Mouse (Mus musculus): ENCODE measurements at regions not wholly inside any gene's neighbourhood (a gene's known extent, or its start where the extent isn't known, plus 50 kb on each side); places are given as distances from the start of the nearest gene placed in this dataset.

DNA sequence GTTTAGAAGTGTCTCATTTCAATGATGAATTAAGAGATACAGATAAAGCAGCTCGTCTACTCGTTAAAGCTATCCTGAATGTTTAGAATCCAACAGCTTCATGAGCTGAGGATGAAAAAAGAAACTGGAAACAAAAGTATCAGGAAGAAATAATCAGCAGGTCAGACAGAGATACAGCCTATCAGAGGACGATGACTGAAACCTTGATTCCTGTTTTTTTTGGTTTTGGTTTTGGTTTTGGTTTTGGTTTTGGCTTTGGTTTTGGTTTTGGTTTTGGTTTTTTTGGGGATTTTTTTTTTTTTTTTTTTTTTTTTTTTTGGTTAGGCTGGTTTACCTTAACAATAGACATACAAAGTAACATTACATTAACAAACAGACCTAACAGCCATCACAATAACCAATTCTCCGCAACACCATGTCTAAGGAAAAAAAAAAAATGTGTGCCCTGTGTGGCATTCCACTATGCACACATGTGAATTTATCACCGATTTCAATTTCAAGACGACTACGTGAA, 66.9 kb upstream of the Pdha2 start:
- no peak for ATAC-seq
- no peak overlapping the region for H3K27ac ChIP-seq (ENCODE audit: low read depth, low read length)
- H3K9me3 ChIP-seq (replicated peaks; ENCODE audit: control insufficient read depth, low read length) = no peaks in the 10 kb centered on the region
- no peak for DNase-seq (ENCODE audit: low spot score)
- H3K4me1 ChIP-seq (ENCODE audit: control insufficient read depth, insufficient read depth, low read length) = no peaks in the 10 kb centered on the region
- H3K36me3 ChIP-seq (ENCODE audit: control insufficient read depth, insufficient read depth, low read length) = no peaks in the 10 kb centered on the region
- no peak overlapping the region for H3K4me2 ChIP-seq (ENCODE audit: low read length)
- H3K27me3 ChIP-seq (replicated peaks; ENCODE audit: control insufficient read depth, insufficient read depth, low read length) = no peaks in the 10 kb centered on the region
- no peak overlapping the region for H3K4me3 ChIP-seq (ENCODE audit: low read depth, low read length)
- no peak overlapping the region for H3K9ac ChIP-seq (ENCODE audit: low read length)
- WGBS = 74% methylated on average over 7 of the region's 7 CpGs

DNA sequence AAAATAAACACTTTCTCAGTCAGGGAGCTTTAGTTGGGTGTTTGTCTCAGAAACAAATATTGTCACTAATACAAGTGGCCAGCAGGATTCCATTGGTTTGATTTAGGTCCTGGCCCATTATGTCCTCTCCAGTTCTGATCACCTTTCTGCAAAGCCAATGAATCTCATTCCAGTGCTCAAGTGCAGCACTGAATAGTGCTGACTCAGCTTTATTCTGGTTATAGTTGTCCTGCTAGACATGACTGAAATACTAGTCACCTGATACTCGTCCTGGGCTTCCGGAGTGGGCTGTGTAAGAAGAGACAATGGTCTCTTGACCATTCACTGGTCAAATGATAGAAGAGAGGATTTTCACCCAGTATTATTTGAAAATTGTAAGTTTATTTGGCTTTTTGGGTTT, 81.6 kb upstream of the Pdha2 start:
- no peak overlapping the region for H3K4me3 ChIP-seq (ENCODE audit: low read depth, low read length)
- no peaks in the 10 kb centered on the region for H3K36me3 ChIP-seq (ENCODE audit: control insufficient read depth, insufficient read depth, low read length)
- WGBS = 83% methylated on average over 2 of the region's 2 CpGs
- H3K27me3 ChIP-seq (replicated peaks; ENCODE audit: control insufficient read depth, insufficient read depth, low read length) = no peaks in the 10 kb centered on the region
- no peak for ATAC-seq
- no peaks in the 10 kb centered on the region for H3K9me3 ChIP-seq (replicated peaks; ENCODE audit: control insufficient read depth, low read length)
- H3K27ac ChIP-seq (ENCODE audit: low read depth, low read length) = no peak overlapping the region
- H3K4me2 ChIP-seq (ENCODE audit: low read length) = no peak overlapping the region
- DNase-seq (ENCODE audit: low spot score) = no peak
- H3K4me1 ChIP-seq (ENCODE audit: control insufficient read depth, insufficient read depth, low read length) = no peaks in the 10 kb centered on the region
- no peak overlapping the region for H3K9ac ChIP-seq (ENCODE audit: low read length)

DNA sequence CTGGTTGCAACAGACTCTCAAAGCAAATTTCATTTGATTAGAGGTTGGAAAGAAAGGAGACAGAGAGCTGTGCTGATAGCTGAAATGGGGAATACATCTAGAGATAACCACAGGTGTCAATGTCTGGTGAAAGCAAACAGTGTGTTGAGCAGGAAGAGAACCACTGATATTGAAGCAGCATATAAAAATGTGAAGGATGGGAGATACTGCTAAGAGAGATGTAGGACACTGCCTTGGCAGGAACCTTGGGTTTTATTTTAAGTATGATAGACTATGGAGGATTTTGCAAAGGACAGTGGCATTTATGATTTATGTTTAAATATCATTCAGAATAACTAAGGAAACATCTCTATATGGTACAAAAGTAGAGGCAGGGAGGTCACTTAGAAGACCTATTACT, 84.7 kb upstream of the Pdha2 start:
- no peaks in the 10 kb centered on the region for H3K27me3 ChIP-seq (replicated peaks; ENCODE audit: control insufficient read depth, insufficient read depth, low read length)
- ATAC-seq = no peak
- H3K36me3 ChIP-seq (ENCODE audit: control insufficient read depth, insufficient read depth, low read length) = no peaks in the 10 kb centered on the region
- no peak overlapping the region for H3K9ac ChIP-seq (ENCODE audit: low read length)
- H3K9me3 ChIP-seq (replicated peaks; ENCODE audit: control insufficient read depth, low read length) = no peaks in the 10 kb centered on the region
- H3K4me2 ChIP-seq (ENCODE audit: low read length) = no peak overlapping the region
- H3K4me3 ChIP-seq (ENCODE audit: low read depth, low read length) = no peak overlapping the region
- H3K4me1 ChIP-seq (ENCODE audit: control insufficient read depth, insufficient read depth, low read length) = no peaks in the 10 kb centered on the region
- DNase-seq (ENCODE audit: low spot score) = no peak
- no peak overlapping the region for H3K27ac ChIP-seq (ENCODE audit: low read depth, low read length)

- H3K4me3 ChIP-seq (ENCODE audit: low read depth, low read length) = no peak overlapping the region
- 80% methylated on average over 1 of the region's 1 CpGs for WGBS
- no peaks in the 10 kb centered on the region for H3K36me3 ChIP-seq (ENCODE audit: control insufficient read depth, insufficient read depth, low read length)
- ATAC-seq (no peak), DNase-seq (ENCODE audit: low spot score) (no peak)
- H3K9ac ChIP-seq (ENCODE audit: low read length) = no peak overlapping the region
- no peaks in the 10 kb centered on the region for H3K9me3 ChIP-seq (replicated peaks; ENCODE audit: control insufficient read depth, low read length)
- H3K27me3 ChIP-seq (replicated peaks; ENCODE audit: control insufficient read depth, insufficient read depth, low read length) = no peaks in the 10 kb centered on the region
- no peaks in the 10 kb centered on the region for H3K4me1 ChIP-seq (ENCODE audit: control insufficient read depth, insufficient read depth, low read length)
- no peak overlapping the region for H3K4me2 ChIP-seq (ENCODE audit: low read length)
- H3K27ac ChIP-seq (ENCODE audit: low read depth, low read length) = no peak overlapping the region
Observed at GRCm38 (mm10) chr3:141299749-141300148, 87.6 kb upstream of the Pdha2 start.

GRCm38 (mm10) chr3:141333517-141334113, 121.5 kb upstream of the Pdha2 start:
- Histone ChIP-seq H3K9me3 (replicated peaks; ENCODE audit: control insufficient read depth, low read length) (no peaks in the 10 kb centered on the region), H3K27ac (ENCODE audit: low read depth, low read length) (no peak overlapping the region), H3K4me2 (ENCODE audit: low read length) (no peak overlapping the region), H3K36me3 (ENCODE audit: control insufficient read depth, insufficient read depth, low read length) (no peaks in the 10 kb centered on the region), H3K4me1 (ENCODE audit: control insufficient read depth, insufficient read depth, low read length) (no peaks in the 10 kb centered on the region), H3K4me3 (ENCODE audit: low read depth, low read length) (no peak overlapping the region), H3K9ac (ENCODE audit: low read length) (no peak overlapping the region), H3K27me3 (replicated peaks; ENCODE audit: control insufficient read depth, insufficient read depth, low read length) (no peaks in the 10 kb centered on the region)
- ATAC-seq (no peak), DNase-seq (ENCODE audit: low spot score) (no peak)

GRCm38 (mm10) chr3:141338224-141338982, 126.2 kb upstream of the Pdha2 start:
- DNase-seq (ENCODE audit: low spot score) (peak; percentile 60), ATAC-seq (peak; percentile 84)
- H3K4me1 ChIP-seq (ENCODE audit: control insufficient read depth, insufficient read depth, low read length) = no peaks in the 10 kb centered on the region
- 16% methylated on average over 9 of the region's 9 CpGs for WGBS
- peak overlapping the region; percentile 21; the same call in 1 of the 2 replicates for H3K4me2 ChIP-seq (ENCODE audit: low read length)
- H3K27ac ChIP-seq (ENCODE audit: low read depth, low read length) = no peak overlapping the region
- no peak overlapping the region for H3K9ac ChIP-seq (ENCODE audit: low read length)
- no peaks in the 10 kb centered on the region for H3K9me3 ChIP-seq (replicated peaks; ENCODE audit: control insufficient read depth, low read length)
- H3K4me3 ChIP-seq (ENCODE audit: low read depth, low read length) = no peak overlapping the region
- H3K36me3 ChIP-seq (ENCODE audit: control insufficient read depth, insufficient read depth, low read length) = no peaks in the 10 kb centered on the region
- H3K27me3 ChIP-seq (replicated peaks; ENCODE audit: control insufficient read depth, insufficient read depth, low read length) = no peaks in the 10 kb centered on the region

DNA sequence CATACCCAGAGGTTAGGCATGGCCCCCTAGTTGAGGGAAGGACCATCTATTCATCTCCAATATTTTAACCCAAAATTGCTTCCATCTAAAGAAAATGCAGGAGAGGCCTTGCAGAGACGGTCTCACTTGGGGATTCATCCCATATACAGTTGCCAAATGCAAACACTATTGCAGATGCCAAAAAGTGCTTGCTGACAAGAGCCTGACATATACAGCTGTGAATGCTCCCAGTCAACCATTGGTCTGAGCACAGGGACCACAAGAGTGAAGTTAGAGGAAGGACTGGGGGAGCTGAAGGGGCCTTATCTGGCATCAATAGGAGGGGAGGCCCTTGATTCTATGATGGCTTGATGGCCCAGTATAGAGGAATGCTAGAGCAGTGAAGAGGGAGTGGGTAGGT, 111.1 kb upstream of the Unc5c start:
- no peak overlapping the region for H3K9ac ChIP-seq (ENCODE audit: low read length)
- no peaks in the 10 kb centered on the region for H3K27me3 ChIP-seq (replicated peaks; ENCODE audit: control insufficient read depth, insufficient read depth, low read length)
- no peaks in the 10 kb centered on the region for H3K36me3 ChIP-seq (ENCODE audit: control insufficient read depth, insufficient read depth, low read length)
- H3K4me3 ChIP-seq (ENCODE audit: low read depth, low read length) = no peak overlapping the region
- ATAC-seq = no peak
- no peak overlapping the region for H3K27ac ChIP-seq (ENCODE audit: low read depth, low read length)
- 100% methylated on average over 1 of the region's 1 CpGs for WGBS
- no peak overlapping the region for H3K4me2 ChIP-seq (ENCODE audit: low read length)
- DNase-seq (ENCODE audit: low spot score) = no peak
- no peaks in the 10 kb centered on the region for H3K9me3 ChIP-seq (replicated peaks; ENCODE audit: control insufficient read depth, low read length)
- H3K4me1 ChIP-seq (ENCODE audit: control insufficient read depth, insufficient read depth, low read length) = no peaks in the 10 kb centered on the region

DNA sequence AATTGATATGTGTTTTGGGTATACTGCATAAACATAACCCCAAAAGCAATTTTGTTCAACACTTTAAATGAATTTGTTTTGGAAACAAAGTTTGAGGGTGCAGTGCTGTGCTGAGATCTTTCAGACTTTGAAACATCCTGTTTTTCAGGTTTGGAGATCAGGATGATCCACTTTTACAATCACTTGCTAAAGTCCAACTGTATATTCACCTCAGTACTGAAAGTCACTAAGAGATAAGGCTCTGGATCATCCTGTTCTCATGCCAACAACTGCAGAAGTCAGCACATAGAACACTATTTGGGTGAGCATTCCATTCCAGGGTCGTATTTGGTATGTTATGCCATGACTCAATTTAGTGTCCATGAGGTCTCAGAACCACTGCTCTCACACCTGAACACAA, 72.0 kb upstream of the Unc5c start:
- Histone ChIP-seq H3K36me3 (ENCODE audit: control insufficient read depth, insufficient read depth, low read length) (no peaks in the 10 kb centered on the region), H3K27ac (ENCODE audit: low read depth, low read length) (no peak overlapping the region), H3K27me3 (replicated peaks; ENCODE audit: control insufficient read depth, insufficient read depth, low read length) (no peaks in the 10 kb centered on the region), H3K4me1 (ENCODE audit: control insufficient read depth, insufficient read depth, low read length) (no peaks in the 10 kb centered on the region), H3K9ac (ENCODE audit: low read length) (no peak overlapping the region), H3K4me3 (ENCODE audit: low read depth, low read length) (no peak overlapping the region), H3K9me3 (replicated peaks; ENCODE audit: control insufficient read depth, low read length) (no peaks in the 10 kb centered on the region), H3K4me2 (ENCODE audit: low read length) (no peak overlapping the region)
- DNase-seq (ENCODE audit: low spot score) = no peak
- ATAC-seq = no peak
- WGBS = 88% methylated on average over 1 of the region's 1 CpGs

DNA sequence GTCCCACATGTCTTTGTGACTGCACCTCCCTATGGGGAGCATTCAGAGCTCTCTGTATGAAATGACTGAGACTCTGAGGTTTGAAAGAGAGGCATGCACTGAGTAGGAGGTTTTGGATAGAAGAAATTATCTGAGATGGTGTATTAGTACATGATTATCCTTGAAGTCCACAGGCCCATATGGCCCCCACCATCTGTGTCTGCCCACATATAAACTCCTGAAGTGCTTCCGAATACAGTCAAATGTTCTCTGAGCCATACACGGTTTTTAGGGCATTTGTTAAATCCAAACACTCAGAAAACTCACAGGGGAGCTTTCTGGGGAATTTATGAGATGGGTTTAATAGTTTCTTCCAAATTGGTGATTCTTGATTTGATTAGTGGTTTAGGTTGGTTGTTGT, 66.8 kb upstream of the Unc5c start:
- no peak overlapping the region for H3K4me3 ChIP-seq (ENCODE audit: low read depth, low read length)
- no peaks in the 10 kb centered on the region for H3K27me3 ChIP-seq (replicated peaks; ENCODE audit: control insufficient read depth, insufficient read depth, low read length)
- H3K4me2 ChIP-seq (ENCODE audit: low read length) = no peak overlapping the region
- 75% methylated on average over 2 of the region's 2 CpGs for WGBS
- no peaks in the 10 kb centered on the region for H3K36me3 ChIP-seq (ENCODE audit: control insufficient read depth, insufficient read depth, low read length)
- no peaks in the 10 kb centered on the region for H3K9me3 ChIP-seq (replicated peaks; ENCODE audit: control insufficient read depth, low read length)
- no peak overlapping the region for H3K27ac ChIP-seq (ENCODE audit: low read depth, low read length)
- no peaks in the 10 kb centered on the region for H3K4me1 ChIP-seq (ENCODE audit: control insufficient read depth, insufficient read depth, low read length)
- H3K9ac ChIP-seq (ENCODE audit: low read length) = no peak overlapping the region
- DNase-seq (ENCODE audit: low spot score) (no peak), ATAC-seq (no peak)
